Mouse (Mus musculus) intestine, embryonic 16.5 days (tissue): Measurements from ENCODE around the gene Ptpn22. TPM values are rescaled to one million over a fixed set of nuclear protein-coding genes. Genes with fewer than 3 reads are reported as not detected.
"Not testable (repeated sequence)": the region's sequence is repeated elsewhere in the genome, so short reads cannot be mapped to it uniquely, and the experiment has no call there.

Experiments
- ATAC-seq: fragments of 200-750 bp; cut with Nextera tagmentation; 2 replicates; pipeline ENCODE4 v1.8.0; 2017; ENCODE audit warnings: moderate TSS enrichment, moderate library complexity
- H3K27ac ChIP-seq: fragments of 300-500 bp; sonication (generic); 2 replicates; pipeline ENCODE4 v1.5.1; 2014; ENCODE audit warnings: mild to moderate bottlenecking, low read length
- H3K27me3 ChIP-seq: fragments of 300-500 bp; sonication (generic); replicated peaks from 2 replicates; pipeline ENCODE4 v1.6.1; 2014; ENCODE audit warnings: low read length, control low read depth, mixed read lengths; ENCODE audit not compliant: control insufficient read depth, insufficient read depth
- H3K36me3 ChIP-seq: fragments of 300-500 bp; sonication (generic); 2 replicates; pipeline ENCODE4 v1.6.1; 2014; ENCODE audit warnings: low read length, control low read depth; ENCODE audit not compliant: control insufficient read depth, insufficient read depth
- H3K4me1 ChIP-seq: fragments of 300-500 bp; sonication (generic); 2 replicates; pipeline ENCODE4 v1.6.1; 2014; ENCODE audit warnings: low read length, control low read depth, mixed read lengths; ENCODE audit not compliant: control insufficient read depth, insufficient read depth
- H3K4me2 ChIP-seq: fragments of 300-500 bp; sonication (generic); 2 replicates; pipeline ENCODE4 v1.6.1; 2014; ENCODE audit warnings: low read depth, low read length, control low read depth
- H3K4me3 ChIP-seq: fragments of 300-500 bp; sonication (generic); 2 replicates; pipeline ENCODE4 v1.5.1; 2014; ENCODE audit warnings: mild to moderate bottlenecking, low read length
- H3K9ac ChIP-seq: fragments of 300-500 bp; sonication (generic); 2 replicates; pipeline ENCODE4 v1.6.1; 2014; ENCODE audit warnings: low read depth, low read length
- H3K9me3 ChIP-seq: fragments of 300-500 bp; sonication (generic); 2 replicates; pipeline ENCODE4 v1.6.1; 2016; ENCODE audit warnings: low read length, control low read depth; ENCODE audit not compliant: control insufficient read depth
- WGBS: fragments of 180-500 bp; shearing (Covaris S2); extraction: QIAGEN DNeasy Blood & Tissue Kit; methylation state at CpG from one replicate; pipeline ENCODE4 v1.1.7; 2014; 5-methylcytosine and 5-hydroxymethylcytosine counted together
- polyA plus RNA-seq: library from polyadenylated mRNA; unstranded; fragments of >200 nt; fragmentation: Nextera tagmentation; extraction: Ambion mirVana; gene quantifications from 2 replicates; pipeline ENCODE4 v1.2.1, GENCODE M21; 2015

Gene Ptpn22
- 2.2 and 2.8 TPM in 2 replicates for polyA plus RNA-seq

DNA sequence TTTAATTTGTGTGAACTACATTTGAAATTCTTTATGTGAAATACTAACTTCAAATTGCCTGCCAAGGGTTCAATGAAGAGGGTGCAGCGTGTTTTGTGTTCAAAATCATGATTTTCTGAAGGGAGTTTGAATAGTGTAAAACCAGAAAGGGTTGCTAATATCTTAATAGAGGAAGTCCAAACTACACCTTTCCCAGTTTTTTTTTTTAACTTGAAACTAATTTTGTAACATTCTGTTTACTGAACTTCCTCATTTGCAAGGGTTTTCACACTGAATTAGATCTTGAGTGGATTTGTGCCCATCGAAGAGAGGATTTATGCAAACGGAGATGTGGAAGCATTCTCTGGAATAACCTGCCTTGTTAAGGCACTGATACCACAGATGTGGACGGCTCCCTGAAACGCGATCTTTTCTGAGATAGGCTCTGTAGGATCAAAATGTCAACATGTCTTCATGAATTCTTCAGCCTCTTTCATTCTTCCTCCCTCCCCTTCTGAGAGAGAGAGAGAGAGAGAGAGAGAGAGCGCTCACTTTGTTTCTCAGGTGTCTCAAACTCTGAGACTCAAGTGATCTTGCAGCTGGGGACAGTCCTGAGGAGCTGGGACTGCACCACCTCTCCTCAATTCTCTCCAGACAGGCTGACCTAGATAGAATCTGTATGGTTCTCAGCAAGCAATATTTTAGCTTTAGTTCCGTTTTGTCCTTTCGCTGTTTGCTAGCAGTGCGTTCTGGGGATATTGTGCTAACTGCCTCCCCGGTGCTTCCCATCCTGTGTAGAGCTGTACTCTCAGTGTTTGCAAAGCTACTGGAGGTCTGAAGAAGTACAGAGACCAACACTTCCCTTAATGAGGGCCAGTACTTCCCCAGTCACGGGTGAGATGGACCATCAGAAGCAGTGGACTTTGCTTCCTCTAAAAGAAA is at the start of gene Ptpn22:
Ptpn22 (plus strand) TSS at position 915 of the 921 bp plus-strand sequence.
- H3K4me3 ChIP-seq: no peak within 1 kb of the TSS
- ATAC-seq: no peak
- H3K27me3 ChIP-seq: no peaks in the 10 kb centered on the region
- no peaks in the 10 kb centered on the region for H3K9me3 ChIP-seq
- no peak within 1 kb of the TSS for H3K9ac ChIP-seq
- H3K4me2 ChIP-seq: no peak within 1 kb of the TSS
- WGBS: 71% methylated on average over 12 of the region's 12 CpGs
- no peak within 1 kb of the TSS for H3K27ac ChIP-seq
- H3K4me1 ChIP-seq: no peaks in the 10 kb centered on the region
- no peaks in the 10 kb centered on the region for H3K36me3 ChIP-seq

DNA sequence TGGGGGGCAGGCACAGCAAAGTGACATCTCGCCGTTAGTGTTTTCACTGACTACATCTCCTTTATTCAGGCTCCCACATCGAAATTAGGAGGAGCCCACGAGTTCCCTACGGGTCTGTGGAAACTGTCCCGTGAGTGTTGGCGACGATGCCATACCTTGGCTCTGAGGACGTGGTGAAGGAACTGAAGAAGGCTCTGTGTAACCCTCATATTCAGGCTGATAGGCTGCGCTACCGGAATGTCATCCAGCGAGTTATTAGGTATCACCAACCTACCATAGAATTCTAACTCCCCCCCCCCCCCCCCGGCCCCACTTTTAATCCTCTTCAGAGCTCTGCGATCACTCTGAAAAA is 49.8 kb upstream of the Ptpn22 start:
- Histone ChIP-seq H3K4me1 (peaks cover 7% of the 10 kb centered on the region; the same call in 1 of the 2 replicates), H3K27me3 (no peaks in the 10 kb centered on the region), H3K36me3 (0 out of 2 replicates have a peak, but pooled peaks cover 3% of the 10 kb centered on the region), H3K27ac (peak overlapping the region; percentile 96), H3K9me3 (no peaks in the 10 kb centered on the region), H3K4me2 (peak overlapping the region; percentile 88), H3K9ac (peak overlapping the region; percentile 86), H3K4me3 (peak overlapping the region; percentile 85)
- peak; percentile 56 for ATAC-seq
- WGBS: 2% methylated on average over 14 of the region's 14 CpGs

DNA sequence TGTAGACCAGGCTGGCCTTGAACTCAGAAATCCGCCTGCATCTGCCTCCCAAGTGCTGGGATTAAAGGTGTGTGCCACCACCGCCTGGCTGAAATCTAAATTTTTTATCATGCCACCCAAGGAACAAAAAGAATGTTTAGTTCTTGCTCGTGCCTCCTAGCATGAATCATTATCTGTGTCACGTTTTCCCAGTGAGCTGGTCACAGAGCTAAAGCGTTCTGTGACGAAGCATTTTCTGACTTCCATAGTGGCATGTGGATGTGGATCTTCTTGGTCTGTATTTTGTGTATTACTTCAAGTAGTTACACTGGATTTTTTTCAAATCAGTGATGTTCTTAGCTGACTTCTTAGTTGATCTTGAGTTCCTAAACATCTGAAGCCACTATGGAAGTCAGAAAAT is 48.6 kb upstream of the Ptpn22 start:
- H3K4me1 ChIP-seq: peaks cover 7% of the 10 kb centered on the region; the same call in 1 of the 2 replicates

DNA sequence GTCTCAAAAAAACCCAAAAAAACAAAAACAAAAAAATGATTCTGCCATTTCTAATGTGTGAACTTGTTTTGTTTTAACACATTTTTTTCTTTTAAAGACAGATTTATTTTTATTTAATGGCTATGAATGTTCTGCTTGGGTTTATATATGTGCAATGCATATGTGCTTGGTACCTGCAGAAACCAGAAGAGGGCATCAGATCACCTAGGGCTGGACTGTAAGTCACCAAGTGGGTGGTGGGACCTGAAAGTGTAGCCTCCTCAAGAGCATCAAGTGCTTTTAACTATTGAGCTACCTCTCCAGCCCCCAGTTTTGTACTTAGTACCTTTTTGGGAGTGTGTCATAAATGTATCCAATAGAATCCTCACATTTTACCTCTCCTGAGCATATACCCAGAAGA is 32.0 kb upstream of the Ptpn22 start:
- Histone ChIP-seq H3K4me3 (no peak overlapping the region), H3K4me2 (no peak overlapping the region), H3K9me3 (no peaks in the 10 kb centered on the region), H3K27me3 (no peaks in the 10 kb centered on the region), H3K4me1 (no peaks in the 10 kb centered on the region; the same call in 1 of the 2 replicates), H3K36me3 (no peaks in the 10 kb centered on the region), H3K27ac (no peak overlapping the region), H3K9ac (no peak overlapping the region)
- no peak for ATAC-seq

More for the DNA sequence above, 48.6 kb upstream of the Ptpn22 start:
- Histone ChIP-seq H3K9me3 (no peaks in the 10 kb centered on the region), H3K4me2 (no peak overlapping the region), H3K36me3 (0 out of 2 replicates have a peak, but pooled peaks cover 3% of the 10 kb centered on the region), H3K9ac (no peak overlapping the region), H3K27me3 (no peaks in the 10 kb centered on the region), H3K27ac (no peak overlapping the region), H3K4me3 (no peak overlapping the region)
- WGBS: 89% methylated on average over 6 of the region's 6 CpGs
- ATAC-seq: no peak

DNA sequence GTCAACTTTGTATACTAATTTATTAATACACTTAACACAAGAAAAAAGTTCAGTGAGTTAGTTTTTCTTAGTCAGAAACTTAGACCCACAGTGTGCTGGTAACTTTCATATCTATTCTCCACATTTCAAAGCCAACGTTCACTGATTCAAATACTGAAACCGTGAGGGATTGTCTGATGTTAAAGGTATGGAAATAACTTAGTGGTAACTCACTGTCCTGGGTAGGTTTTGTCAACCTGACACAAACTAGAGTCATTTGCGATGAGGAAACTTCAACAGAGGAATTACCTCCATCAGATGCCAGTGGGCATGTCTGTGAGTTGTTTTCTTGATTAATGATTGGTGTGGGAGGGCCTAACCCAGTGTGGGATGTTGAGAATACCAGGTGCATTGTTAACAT is 30.6 kb upstream of the Ptpn22 start:
- no peaks in the 10 kb centered on the region for H3K9me3 ChIP-seq
- no peaks in the 10 kb centered on the region for H3K27me3 ChIP-seq
- H3K36me3 ChIP-seq: no peaks in the 10 kb centered on the region
- no peak overlapping the region for H3K27ac ChIP-seq
- H3K4me1 ChIP-seq: no peaks in the 10 kb centered on the region; the same call in 1 of the 2 replicates
- H3K4me2 ChIP-seq: no peak overlapping the region
- H3K9ac ChIP-seq: no peak overlapping the region
- 75% methylated on average over 3 of the region's 3 CpGs for WGBS
- no peak overlapping the region for H3K4me3 ChIP-seq
- no peak for ATAC-seq

DNA sequence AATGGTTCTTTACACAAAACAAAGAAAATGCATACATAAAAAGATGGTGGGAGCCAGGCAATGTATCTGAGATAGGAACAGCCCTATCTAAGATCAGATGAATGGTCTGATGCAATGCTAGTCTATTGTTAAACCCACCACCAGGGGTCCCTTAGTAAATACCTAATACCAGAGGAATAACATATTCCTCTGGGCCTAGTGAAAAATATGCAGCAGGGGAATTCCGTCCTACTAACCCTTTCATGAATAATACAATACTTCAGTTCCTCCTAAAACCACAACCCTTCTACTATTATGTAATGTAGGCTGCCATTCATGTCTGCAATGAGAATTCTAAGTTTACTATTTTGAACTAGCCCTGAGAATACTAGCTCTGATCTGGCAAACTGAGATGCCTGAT is 28.9 kb upstream of the Ptpn22 start:
- H3K27ac ChIP-seq, H3K9me3 ChIP-seq, H3K4me1 ChIP-seq, H3K4me2 ChIP-seq, H3K4me3 ChIP-seq, H3K36me3 ChIP-seq, H3K27me3 ChIP-seq, H3K9ac ChIP-seq, ATAC-seq: not testable (repeated sequence)
- 65% methylated on average over 1 of the region's 1 CpGs for WGBS

DNA sequence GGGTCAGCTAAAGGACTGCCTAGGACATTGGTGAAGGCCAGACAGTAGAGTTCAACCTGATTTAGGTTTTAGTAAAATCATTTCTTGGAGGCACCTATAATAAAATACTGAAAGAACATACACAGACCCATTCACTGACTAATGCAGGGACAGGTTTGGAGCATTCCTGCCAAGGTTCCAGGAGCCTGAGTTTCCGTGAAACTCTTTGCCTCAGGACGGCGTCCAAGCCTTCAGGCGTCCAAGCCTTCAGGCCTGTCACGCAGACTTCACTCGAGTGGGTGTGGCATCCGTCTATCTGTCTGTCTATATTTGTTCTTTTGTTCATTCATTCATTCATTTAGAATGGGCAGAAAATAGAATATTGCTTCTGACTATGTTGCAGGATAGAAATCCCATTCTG is 28.4 kb upstream of the Ptpn22 start:
- no peak for ATAC-seq

DNA sequence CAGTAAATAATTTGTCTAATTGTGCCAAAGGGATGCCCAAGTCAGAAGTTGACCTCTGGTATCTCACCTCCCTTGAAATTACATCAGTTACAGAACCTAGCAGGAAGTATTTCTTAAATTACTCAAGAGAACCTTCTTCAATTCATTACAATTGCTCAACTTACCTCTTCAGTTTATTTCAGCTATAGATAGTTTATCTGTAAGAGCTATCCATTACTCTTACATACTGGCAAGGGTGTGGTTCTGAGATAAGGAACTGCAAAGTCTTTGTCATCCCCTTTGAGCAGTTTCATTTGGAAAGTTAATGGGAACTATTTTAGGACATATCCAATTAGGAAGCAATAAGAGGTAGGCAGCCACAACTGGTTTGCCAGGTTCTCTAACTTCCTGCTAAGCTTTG is 27.2 kb upstream of the Ptpn22 start, which contains the start of gene Bcl2l15:
Bcl2l15 (plus strand) TSS at position 176 of the 400 bp plus-strand sequence.
- Histone ChIP-seq H3K4me1 (no peaks in the 10 kb centered on the region; the same call in 1 of the 2 replicates), H3K4me3 (no peak within 1 kb of the TSS), H3K27ac (peak within 1 kb of the TSS; percentile 52), H3K4me2 (no peak within 1 kb of the TSS), H3K36me3 (no peaks in the 10 kb centered on the region), H3K27me3 (no peaks in the 10 kb centered on the region), H3K9ac (no peak within 1 kb of the TSS), H3K9me3 (no peaks in the 10 kb centered on the region)
- peak; percentile 67 for ATAC-seq

More for the DNA sequence above, 28.4 kb upstream of the Ptpn22 start:
- 82% methylated on average over 7 of the region's 7 CpGs for WGBS
- no peak overlapping the region for H3K4me2 ChIP-seq
- H3K4me1 ChIP-seq: no peaks in the 10 kb centered on the region; the same call in 1 of the 2 replicates
- no peak overlapping the region for H3K4me3 ChIP-seq
- H3K9me3 ChIP-seq: no peaks in the 10 kb centered on the region
- no peaks in the 10 kb centered on the region for H3K27me3 ChIP-seq
- H3K9ac ChIP-seq: no peak overlapping the region
- no peaks in the 10 kb centered on the region for H3K36me3 ChIP-seq
- no peak overlapping the region for H3K27ac ChIP-seq

DNA sequence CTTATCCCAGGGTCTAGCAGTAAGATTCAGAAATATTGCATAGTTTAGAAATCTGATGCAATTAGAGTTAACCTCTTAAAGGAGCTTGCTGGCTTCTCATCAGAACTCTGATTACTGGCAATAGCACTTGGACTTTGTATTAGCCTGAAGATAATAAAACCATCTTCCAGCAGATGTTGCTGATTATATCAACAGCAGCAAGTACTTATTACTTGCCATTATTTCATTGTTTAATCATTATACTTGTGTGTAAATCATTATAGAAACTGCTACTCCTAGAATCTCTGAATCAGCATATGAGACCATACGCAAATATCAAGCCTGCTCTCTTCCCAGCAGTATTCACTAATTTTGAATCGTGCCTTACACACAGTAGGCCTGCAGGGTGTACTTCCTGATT is 25.6 kb upstream of the Ptpn22 start:
- no peak overlapping the region for H3K4me2 ChIP-seq
- no peaks in the 10 kb centered on the region; the same call in 1 of the 2 replicates for H3K4me1 ChIP-seq
- no peak overlapping the region for H3K4me3 ChIP-seq
- no peak overlapping the region for H3K9ac ChIP-seq
- H3K27me3 ChIP-seq: no peaks in the 10 kb centered on the region
- 66% methylated on average over 2 of the region's 2 CpGs for WGBS
- ATAC-seq: peak; percentile 79
- H3K27ac ChIP-seq: no peak overlapping the region
- H3K9me3 ChIP-seq: no peaks in the 10 kb centered on the region
- H3K36me3 ChIP-seq: no peaks in the 10 kb centered on the region
